Mouse (Mus musculus): ENCODE measurements around the gene 1700012B09Rik. TPM values are rescaled to one million over a fixed set of nuclear protein-coding genes. Genes with fewer than 3 reads are reported as not detected.

1700012B09Rik gene
- polyA plus RNA-seq, 1 experiment from 2014 or later: not detected

DNA sequence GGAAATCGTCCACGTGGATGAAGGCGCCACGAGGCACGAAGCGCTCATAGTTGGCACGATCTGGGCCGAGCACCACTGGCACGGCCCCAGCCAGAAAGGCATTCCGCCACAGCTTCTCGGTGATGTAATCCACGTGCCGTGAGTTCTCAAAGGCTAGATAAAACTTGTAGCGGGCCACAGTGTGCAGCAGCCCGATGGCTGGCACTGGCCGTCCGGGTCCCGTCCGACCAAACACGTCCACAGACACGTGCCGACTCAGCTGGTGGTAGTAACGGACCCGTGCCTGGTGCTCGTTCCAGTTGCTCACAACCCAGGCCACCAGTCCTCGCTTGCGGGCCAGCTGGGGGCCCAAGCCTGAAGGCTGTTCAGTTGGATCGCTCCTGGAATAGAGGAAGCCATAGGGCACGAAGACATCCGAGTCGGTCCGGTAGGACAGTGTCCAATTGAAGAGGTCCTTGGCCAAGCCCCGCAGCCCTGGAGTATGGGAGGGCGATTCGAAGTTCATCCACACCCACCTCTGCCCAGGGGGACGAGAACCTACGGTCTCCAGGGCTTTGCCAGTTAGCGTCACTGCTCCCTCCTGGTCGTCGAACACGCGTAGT lies 19.8 kb downstream of the 1700012B09Rik start:
- no peak overlapping the region; the same call in 1 of the 2 replicates for H3K9ac ChIP-seq (ENCODE audit: low read depth, low read length)
- no peaks in the 10 kb centered on the region for H3K9me3 ChIP-seq (replicated peaks; ENCODE audit: control insufficient read depth, low read length)
- peaks cover 11% of the 10 kb centered on the region; the same call in 1 of the 2 replicates for H3K27me3 ChIP-seq (ENCODE audit: control insufficient read depth, insufficient read depth, low read depth, low read length)
- no peak overlapping the region for H3K27ac ChIP-seq (ENCODE audit: low read length)
- 57% methylated on average over 42 of the region's 42 CpGs for WGBS (ENCODE audit: insufficient replicate concordance)
- H3K36me3 ChIP-seq (ENCODE audit: control insufficient read depth, insufficient read depth): no peaks in the 10 kb centered on the region
- H3K4me3 ChIP-seq (ENCODE audit: low read depth, low read length): peak overlapping the region; percentile 59
- H3K4me1 ChIP-seq (ENCODE audit: control insufficient read depth, low read depth, low read length): no peaks in the 10 kb centered on the region
- peak overlapping the region; percentile 70 for H3K4me2 ChIP-seq (ENCODE audit: low read depth, low read length)
- ATAC-seq (ENCODE audit: low read depth): 0 out of 2 replicates have a peak, but pooled peaks have one; percentile 3

DNA sequence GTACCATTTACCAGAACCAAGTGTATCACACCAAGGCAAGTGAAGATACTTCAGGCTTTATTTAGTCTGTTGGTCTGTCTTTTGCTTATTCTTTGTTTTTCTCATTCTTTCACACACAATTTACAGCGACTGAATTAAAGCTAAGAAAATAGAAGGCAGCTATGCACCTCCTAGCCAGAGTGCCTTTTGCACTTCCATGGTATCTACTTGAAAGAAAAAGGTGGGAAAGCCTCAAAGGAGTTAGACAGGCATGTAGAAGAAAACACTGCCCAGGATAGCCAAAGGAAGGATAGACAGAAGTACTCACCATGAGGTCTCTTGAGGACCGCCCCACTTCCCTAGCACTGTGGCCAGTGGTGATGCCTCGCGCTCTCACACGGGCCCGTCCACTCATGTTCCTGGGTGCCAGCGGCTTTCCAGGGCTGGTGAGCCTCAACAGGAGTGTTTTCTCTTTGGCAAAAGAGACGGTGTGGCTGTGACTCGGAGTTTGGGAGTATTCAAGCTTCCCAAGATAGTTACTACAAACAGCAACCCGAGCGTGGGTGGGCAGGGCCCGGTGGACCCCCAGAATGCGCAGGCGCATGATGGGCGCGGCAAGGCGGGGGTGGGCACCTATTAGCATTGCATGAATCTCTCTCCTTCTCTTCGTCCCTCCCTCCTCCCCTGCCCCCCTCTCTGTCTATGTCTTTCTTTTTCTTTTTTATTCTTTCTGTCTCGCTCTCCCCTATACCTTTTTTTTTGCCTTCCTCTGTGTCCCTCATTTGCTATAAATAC lies 30.5 kb downstream of the 1700012B09Rik start, which contains the start of gene Piwil4:
Piwil4 (minus strand) TSS at position 583 of the 774 bp plus-strand sequence.
- Histone ChIP-seq H3K36me3 (ENCODE audit: control insufficient read depth, insufficient read depth) (no peaks in the 10 kb centered on the region), H3K4me1 (ENCODE audit: control insufficient read depth, low read depth, low read length) (no peaks in the 10 kb centered on the region), H3K4me2 (ENCODE audit: low read depth, low read length) (no peak within 1 kb of the TSS), H3K27ac (ENCODE audit: low read length) (no peak within 1 kb of the TSS), H3K27me3 (ENCODE audit: control insufficient read depth, insufficient read depth, low read depth, low read length) (no peaks in the 10 kb centered on the region), H3K9ac (ENCODE audit: low read depth, low read length) (no peak within 1 kb of the TSS), H3K9me3 (replicated peaks; ENCODE audit: control insufficient read depth, low read length) (no peaks in the 10 kb centered on the region), H3K4me3 (ENCODE audit: low read depth, low read length) (no peak within 1 kb of the TSS)
- WGBS (ENCODE audit: insufficient replicate concordance): 73% methylated on average over 19 of the region's 19 CpGs
- ATAC-seq (ENCODE audit: low read depth): no peak

GRCm38 (mm10) chr9:14739498-14740150 lies 31.2 kb downstream of the 1700012B09Rik start:
- Histone ChIP-seq H3K4me1 (ENCODE audit: control insufficient read depth, low read depth, low read length) (no peaks in the 10 kb centered on the region), H3K4me2 (ENCODE audit: low read depth, low read length) (no peak overlapping the region), H3K27ac (ENCODE audit: low read length) (no peak overlapping the region), H3K4me3 (ENCODE audit: low read depth, low read length) (no peak overlapping the region), H3K9me3 (replicated peaks; ENCODE audit: control insufficient read depth, low read length) (no peaks in the 10 kb centered on the region), H3K36me3 (ENCODE audit: control insufficient read depth, insufficient read depth) (no peaks in the 10 kb centered on the region), H3K9ac (ENCODE audit: low read depth, low read length) (no peak overlapping the region), H3K27me3 (ENCODE audit: control insufficient read depth, insufficient read depth, low read depth, low read length) (no peaks in the 10 kb centered on the region)
- 42% methylated on average over 4 of the region's 4 CpGs for WGBS (ENCODE audit: insufficient replicate concordance)
- ATAC-seq (ENCODE audit: low read depth): no peak

- H3K27me3 ChIP-seq (ENCODE audit: control insufficient read depth, insufficient read depth, low read depth, low read length): no peaks in the 10 kb centered on the region
- H3K4me2 ChIP-seq (ENCODE audit: low read depth, low read length): no peak overlapping the region
- no peaks in the 10 kb centered on the region for H3K36me3 ChIP-seq (ENCODE audit: control insufficient read depth, insufficient read depth)
- H3K4me3 ChIP-seq (ENCODE audit: low read depth, low read length): no peak overlapping the region
- WGBS (ENCODE audit: insufficient replicate concordance): 47% methylated on average over 9 of the region's 9 CpGs
- H3K4me1 ChIP-seq (ENCODE audit: control insufficient read depth, low read depth, low read length): no peaks in the 10 kb centered on the region
- no peak overlapping the region for H3K9ac ChIP-seq (ENCODE audit: low read depth, low read length)
- ATAC-seq (ENCODE audit: low read depth): no peak
- no peaks in the 10 kb centered on the region for H3K9me3 ChIP-seq (replicated peaks; ENCODE audit: control insufficient read depth, low read length)
- H3K27ac ChIP-seq (ENCODE audit: low read length): no peak overlapping the region
These were observed 39.8 kb downstream of the 1700012B09Rik start for GRCm38 (mm10) chr9:14730941-14731541.

DNA sequence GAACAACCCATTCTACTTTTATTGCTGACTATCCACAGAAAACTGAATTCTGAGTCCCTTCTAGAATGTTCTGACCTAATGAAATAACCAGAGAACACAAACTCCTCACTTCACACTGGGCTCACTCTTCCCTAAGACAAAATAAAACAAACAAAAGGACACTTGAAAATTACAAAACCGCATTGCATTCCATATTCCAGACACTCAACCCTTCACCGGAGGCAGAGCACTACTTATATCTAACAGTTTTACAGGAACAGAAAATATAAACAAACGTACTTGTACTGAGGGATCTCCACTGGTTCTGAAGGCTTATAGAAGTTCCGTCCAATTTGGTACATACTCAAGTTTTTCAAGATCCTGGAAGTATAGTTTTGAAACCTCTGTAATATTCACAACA lies 42.5 kb downstream of the 1700012B09Rik start:
- 57% methylated on average over 4 of the region's 4 CpGs for WGBS (ENCODE audit: insufficient replicate concordance)
- H3K4me3 ChIP-seq (ENCODE audit: low read depth, low read length): no peak overlapping the region
- no peaks in the 10 kb centered on the region for H3K36me3 ChIP-seq (ENCODE audit: control insufficient read depth, insufficient read depth)
- no peak for ATAC-seq (ENCODE audit: low read depth)
- no peaks in the 10 kb centered on the region for H3K9me3 ChIP-seq (replicated peaks; ENCODE audit: control insufficient read depth, low read length)
- no peak overlapping the region for H3K9ac ChIP-seq (ENCODE audit: low read depth, low read length)
- no peak overlapping the region for H3K27ac ChIP-seq (ENCODE audit: low read length)
- no peak overlapping the region for H3K4me2 ChIP-seq (ENCODE audit: low read depth, low read length)
- H3K27me3 ChIP-seq (ENCODE audit: control insufficient read depth, insufficient read depth, low read depth, low read length): no peaks in the 10 kb centered on the region
- H3K4me1 ChIP-seq (ENCODE audit: control insufficient read depth, low read depth, low read length): no peaks in the 10 kb centered on the region

DNA sequence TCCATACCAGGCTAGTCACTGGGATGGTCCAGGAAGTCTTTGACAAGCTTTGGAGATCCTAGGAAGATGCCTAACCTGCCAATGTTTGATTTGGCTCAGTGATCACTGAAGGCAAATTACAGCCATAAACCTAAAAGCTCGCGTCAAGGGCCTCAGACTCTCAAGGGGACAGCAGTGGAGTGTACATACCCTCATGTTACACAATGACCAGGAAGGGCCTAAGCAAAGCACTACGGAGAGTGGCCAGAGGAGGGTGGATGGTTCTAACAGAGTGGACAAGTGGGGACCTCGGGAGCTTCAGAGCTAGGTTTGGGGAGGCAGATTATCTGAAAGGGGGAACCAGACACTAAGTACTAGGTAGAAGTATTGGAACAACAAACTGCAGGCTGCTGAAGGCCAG lies 44.2 kb downstream of the 1700012B09Rik start:
- no peak overlapping the region for H3K27ac ChIP-seq (ENCODE audit: low read length)

DNA sequence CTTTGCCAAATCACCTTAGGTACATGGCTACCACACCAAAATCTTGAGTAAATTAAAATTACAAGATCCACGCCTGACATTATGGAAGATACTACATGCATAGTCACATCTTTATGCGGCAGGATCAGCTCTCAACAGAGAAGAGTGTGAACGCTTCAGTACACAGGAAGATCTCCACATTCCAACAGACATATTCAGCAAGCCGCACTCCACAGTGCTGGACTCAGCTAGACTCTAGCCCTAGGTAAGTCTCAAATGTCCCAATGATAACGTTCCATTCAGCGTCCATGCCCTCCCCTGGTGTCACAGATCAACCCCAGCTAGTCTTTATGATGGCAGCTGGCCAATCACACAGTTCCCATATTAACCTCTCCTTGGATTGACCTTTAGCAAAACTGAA lies 44.8 kb downstream of the 1700012B09Rik start:
- no peak overlapping the region for H3K4me2 ChIP-seq (ENCODE audit: low read depth, low read length)
- no peaks in the 10 kb centered on the region for H3K27me3 ChIP-seq (ENCODE audit: control insufficient read depth, insufficient read depth, low read depth, low read length)
- 61% methylated on average over 6 of the region's 6 CpGs for WGBS (ENCODE audit: insufficient replicate concordance)
- no peak overlapping the region for H3K4me3 ChIP-seq (ENCODE audit: low read depth, low read length)
- H3K9ac ChIP-seq (ENCODE audit: low read depth, low read length): no peak overlapping the region
- no peak overlapping the region for H3K27ac ChIP-seq (ENCODE audit: low read length)
- no peak for ATAC-seq (ENCODE audit: low read depth)
- H3K9me3 ChIP-seq (replicated peaks; ENCODE audit: control insufficient read depth, low read length): no peaks in the 10 kb centered on the region
- H3K36me3 ChIP-seq (ENCODE audit: control insufficient read depth, insufficient read depth): no peaks in the 10 kb centered on the region
- no peaks in the 10 kb centered on the region for H3K4me1 ChIP-seq (ENCODE audit: control insufficient read depth, low read depth, low read length)

More for the DNA sequence above, 44.2 kb downstream of the 1700012B09Rik start:
- Histone ChIP-seq H3K27me3 (ENCODE audit: control insufficient read depth, insufficient read depth, low read depth, low read length) (no peaks in the 10 kb centered on the region), H3K4me3 (ENCODE audit: low read depth, low read length) (no peak overlapping the region), H3K4me2 (ENCODE audit: low read depth, low read length) (no peak overlapping the region), H3K9me3 (replicated peaks; ENCODE audit: control insufficient read depth, low read length) (no peaks in the 10 kb centered on the region), H3K9ac (ENCODE audit: low read depth, low read length) (no peak overlapping the region), H3K4me1 (ENCODE audit: control insufficient read depth, low read depth, low read length) (no peaks in the 10 kb centered on the region), H3K36me3 (ENCODE audit: control insufficient read depth, insufficient read depth) (no peaks in the 10 kb centered on the region)
- ATAC-seq (ENCODE audit: low read depth): no peak
- 51% methylated on average over 4 of the region's 4 CpGs for WGBS (ENCODE audit: insufficient replicate concordance)

DNA sequence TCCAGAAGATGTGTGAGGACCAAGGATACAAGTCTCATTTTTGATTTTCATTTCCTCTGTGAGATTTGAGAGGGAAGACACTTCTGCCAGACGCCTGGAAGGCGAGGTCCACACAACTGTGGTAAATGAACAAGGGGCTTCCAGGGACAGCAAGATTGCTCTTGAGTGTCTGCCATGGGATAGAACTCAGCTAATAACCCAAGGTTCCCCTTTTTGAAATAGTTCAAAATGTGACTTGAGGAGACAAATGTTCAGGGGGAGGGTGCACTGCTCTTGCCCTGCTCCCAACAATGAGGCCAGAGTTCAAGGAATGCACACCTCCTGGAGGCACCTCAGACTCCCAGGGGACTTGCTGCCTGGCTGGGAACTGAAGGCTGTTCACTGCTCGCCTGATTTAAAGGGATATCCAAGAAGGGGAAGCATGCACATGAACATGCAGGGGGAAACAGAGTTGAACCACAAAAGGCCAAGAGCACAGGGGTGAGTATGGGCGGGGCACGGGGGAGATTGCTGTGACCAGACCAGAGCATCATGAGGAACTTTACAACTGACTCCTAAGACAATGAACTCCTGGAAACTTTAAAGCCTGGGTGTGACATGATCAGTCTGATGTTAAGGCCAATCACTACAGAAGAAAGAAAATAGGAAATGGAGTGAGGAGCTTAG lies 45.9 kb downstream of the 1700012B09Rik start:
- Histone ChIP-seq H3K27ac (ENCODE audit: low read length) (no peak overlapping the region), H3K4me2 (ENCODE audit: low read depth, low read length) (no peak overlapping the region), H3K9me3 (replicated peaks; ENCODE audit: control insufficient read depth, low read length) (no peaks in the 10 kb centered on the region), H3K9ac (ENCODE audit: low read depth, low read length) (no peak overlapping the region), H3K4me3 (ENCODE audit: low read depth, low read length) (no peak overlapping the region), H3K27me3 (ENCODE audit: control insufficient read depth, insufficient read depth, low read depth, low read length) (no peaks in the 10 kb centered on the region), H3K4me1 (ENCODE audit: control insufficient read depth, low read depth, low read length) (no peaks in the 10 kb centered on the region), H3K36me3 (ENCODE audit: control insufficient read depth, insufficient read depth) (no peaks in the 10 kb centered on the region)
- ATAC-seq (ENCODE audit: low read depth): no peak
- WGBS (ENCODE audit: insufficient replicate concordance): 19% methylated on average over 5 of the region's 5 CpGs
